Mouse (Mus musculus): ENCODE data around the gene Wnt9b. TPM values are rescaled to one million over a fixed set of nuclear protein-coding genes. Genes with fewer than 3 reads are reported as not detected.
A peak's percentile ranks its signal among the peaks of the same experiment; 100 is the strongest.

The Wnt9b gene
- total RNA-seq, 2 experiments from 2014 or later: 0.38 to 0.57 TPM

DNA sequence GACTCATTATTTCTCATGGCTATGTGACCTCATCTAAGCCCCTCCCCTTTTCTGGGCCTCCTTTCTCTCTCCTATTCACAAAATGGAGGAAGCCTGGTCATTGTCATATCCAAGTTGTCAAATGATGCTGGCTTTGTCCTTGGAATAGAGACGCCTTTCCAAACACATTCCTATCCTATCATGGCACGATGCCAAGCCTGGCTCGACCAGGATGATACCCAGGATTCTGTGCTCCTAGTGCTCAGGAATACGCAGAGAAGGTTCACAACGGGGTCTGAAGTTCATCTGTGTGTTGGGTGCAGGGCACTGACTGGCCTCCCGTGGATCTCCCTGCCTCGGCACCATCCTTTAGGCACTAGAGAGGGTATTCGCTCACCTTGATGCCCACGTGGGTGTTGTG, 18.0 kb downstream of the Wnt9b start:
- DNase-seq: no peak

- DNase-seq: no peak
Observed at GRCm38 (mm10) chr11:103729282-103729985, 20.2 kb downstream of the Wnt9b start.

DNA sequence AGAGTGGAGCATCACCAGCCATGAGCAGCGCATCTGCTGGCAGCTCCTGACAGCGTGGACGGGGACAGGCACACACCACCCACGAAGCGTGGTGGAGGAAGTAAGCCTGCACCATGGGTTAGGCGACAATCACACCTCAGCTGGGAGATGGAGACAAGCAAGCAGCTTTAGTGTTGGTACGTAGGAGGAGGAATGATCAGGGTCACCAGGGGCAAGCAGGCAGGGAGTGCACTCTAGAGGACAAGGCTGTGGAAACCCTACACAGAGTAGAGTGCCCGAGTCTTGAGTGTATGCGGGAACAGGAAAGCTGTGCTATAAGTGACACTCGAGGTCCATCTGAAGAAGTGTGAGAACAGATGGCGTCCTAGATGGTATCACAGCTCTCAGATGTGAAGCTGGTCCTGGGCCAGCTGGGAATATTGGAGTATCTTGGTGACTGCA, 25.3 kb downstream of the Wnt9b start:
- no peak for DNase-seq

DNA sequence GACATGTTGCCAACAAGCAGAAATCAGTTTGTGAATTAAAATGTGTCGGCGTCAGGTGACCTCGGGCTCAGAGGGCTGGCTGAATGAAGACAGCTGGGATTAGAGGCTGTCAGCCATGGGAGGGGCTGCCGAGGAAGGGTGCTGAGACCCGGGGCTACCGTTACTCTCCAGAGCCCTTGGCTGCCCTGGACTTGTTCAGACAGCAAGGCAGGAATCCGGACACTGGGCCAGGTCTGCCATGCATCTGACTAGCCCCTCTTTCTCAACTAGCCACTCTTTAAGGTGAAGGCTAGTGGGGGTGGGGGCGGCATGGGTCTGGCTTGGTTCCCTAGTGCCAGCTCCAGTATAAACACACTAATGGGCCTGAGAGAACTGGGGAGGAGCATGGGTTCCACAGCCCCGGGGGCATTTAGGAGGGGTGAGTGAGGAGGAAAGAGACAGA, 27.6 kb downstream of the Wnt9b start:
- DNase-seq: no peak

DNA sequence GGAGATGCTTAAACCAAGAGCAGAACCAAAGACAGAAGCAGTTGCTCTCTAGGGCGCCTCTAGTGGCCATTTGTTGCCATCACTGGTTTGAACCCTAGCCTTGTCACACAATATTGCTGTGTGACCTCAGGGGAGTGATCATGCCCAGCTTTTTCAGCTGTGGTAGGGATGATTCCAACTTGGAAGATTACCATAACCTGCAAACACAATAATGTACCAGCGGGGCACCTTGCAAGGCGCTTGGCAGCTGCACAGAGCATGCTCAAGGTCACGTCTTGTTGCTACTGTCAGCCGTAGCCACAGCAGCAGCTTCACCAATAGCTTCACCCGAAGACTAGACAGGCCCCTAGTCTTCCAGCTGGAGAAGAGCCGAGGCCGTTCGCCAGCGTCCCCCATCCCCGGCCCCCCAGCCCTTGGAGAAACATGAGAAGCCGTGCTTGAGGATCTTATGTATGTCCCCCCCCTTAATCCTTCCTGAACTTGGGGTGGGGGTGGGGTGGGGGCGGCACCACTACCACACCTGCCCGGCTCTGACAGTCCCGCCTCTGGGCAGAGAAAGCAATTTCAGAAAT, 28.1 kb downstream of the Wnt9b start:
- no peak for DNase-seq

GRCm38 (mm10) chr11:103719436-103719835, 30.2 kb downstream of the Wnt9b start:
- DNase-seq: no peak

GRCm38 (mm10) chr11:103716971-103717370, 32.6 kb downstream of the Wnt9b start:
- no peak for DNase-seq

GRCm38 (mm10) chr11:103714074-103714473, 35.5 kb downstream of the Wnt9b start:
- DNase-seq: no peak

DNA sequence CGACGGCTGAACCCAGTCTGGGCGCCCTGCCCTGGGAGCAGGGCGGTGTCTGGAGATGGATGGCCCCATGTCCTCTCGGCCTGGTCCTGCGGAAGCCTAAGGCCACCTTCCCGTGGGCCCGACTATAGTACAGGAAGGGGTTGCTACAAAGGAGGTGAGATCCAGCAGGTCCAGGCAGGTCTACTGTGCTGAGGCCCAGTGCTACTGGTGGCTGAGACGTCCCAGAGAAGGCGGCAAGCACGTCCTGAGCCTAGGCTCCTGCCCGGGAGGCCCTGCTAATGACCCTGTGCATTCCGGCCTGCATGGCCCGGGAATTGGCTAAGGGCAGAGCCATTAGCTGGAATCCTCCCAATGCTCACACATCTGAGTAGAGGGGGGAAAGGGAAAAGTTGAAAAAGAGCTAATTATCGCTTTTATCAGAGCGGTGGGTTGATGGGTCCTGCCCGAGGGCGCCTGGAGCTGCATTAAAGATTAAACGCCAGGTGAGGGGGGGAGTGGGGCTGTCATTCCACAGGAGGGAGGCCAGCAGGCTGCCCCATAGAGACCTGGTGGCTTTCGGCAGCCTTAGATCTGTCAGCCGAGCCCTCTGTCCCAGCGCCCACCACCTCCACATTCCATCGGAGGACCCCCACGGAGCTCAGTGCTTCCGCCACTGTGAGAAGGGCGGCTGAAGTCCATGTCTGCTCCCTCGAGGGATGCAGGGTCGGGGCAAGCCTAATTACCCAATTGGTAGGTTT, 37.6 kb downstream of the Wnt9b start:
- no peak for DNase-seq

DNA sequence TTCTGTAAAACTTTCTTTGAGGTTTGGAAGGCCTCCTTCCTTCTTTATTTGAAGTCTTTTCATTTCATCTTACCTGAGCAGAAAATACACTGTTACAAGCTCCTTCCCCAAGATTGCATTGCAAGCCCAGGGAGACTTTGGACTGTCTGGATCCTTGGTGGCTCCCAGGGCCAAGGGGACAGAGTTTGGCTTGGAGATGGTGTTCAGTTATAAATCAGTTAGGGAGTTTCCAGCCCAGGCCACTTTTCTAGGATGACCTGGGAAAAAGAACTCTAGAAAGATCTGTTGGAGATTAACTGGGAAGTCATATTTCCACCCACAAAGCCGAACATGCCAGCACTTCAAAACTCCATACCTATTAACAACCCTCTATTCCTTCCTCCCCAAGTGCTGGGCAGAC, 39.6 kb downstream of the Wnt9b start:
- no peak for DNase-seq

- no peak for DNase-seq
Observed at GRCm38 (mm10) chr11:103707005-103707404, 42.6 kb downstream of the Wnt9b start.

- no peak for DNase-seq
Observed at GRCm38 (mm10) chr11:103698226-103698625, 51.4 kb downstream of the Wnt9b start.

- DNase-seq: peak; percentile 90 to 93
Observed at GRCm38 (mm10) chr11:103697565-103698176, 52.0 kb downstream of the Wnt9b start, which contains the start of gene Gosr2. Gene Gosr2, minus strand, starts transcription at chr11:103697898.

- no peak for DNase-seq
Observed at GRCm38 (mm10) chr11:103696851-103697564, 52.6 kb downstream of the Wnt9b start.

DNA sequence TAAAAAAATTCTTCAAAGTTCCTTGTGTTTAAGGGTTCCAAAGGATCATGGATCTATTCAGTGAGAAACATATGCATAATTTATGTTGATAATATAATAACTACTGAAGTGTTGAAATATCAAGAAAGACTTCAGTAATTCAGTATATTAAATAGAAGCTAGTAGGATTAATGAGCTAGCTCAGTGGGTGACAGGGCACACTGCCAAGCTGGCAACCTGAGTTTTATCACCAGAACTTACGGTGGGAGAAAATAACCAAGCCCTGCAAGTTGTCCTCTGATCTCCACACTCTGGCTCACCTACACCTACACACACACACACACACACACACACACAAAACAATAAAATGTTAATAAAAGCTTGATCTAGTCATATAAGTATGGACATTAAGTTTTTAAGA, 56.4 kb downstream of the Wnt9b start:
- DNase-seq: no peak

DNA sequence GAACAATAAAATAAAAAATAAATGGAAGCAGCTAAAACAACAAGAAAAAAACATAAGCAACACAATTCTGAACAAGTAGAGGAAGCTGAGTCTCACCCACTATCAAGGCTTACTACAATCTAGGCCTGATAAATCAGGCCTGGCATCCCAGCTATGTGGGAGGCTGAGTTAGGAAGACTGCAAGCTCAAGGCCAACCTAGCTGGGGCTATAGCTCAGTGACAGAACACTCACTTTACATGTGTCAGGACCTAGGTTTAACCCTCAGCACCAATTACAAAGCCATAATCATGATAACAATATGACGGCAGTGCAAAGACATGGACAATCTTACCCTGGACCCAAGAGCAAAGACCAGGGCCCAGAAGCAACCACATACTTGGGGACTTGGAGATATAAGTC, 58.6 kb downstream of the Wnt9b start:
- no peak for DNase-seq

GRCm38 (mm10) chr11:103688980-103689378, 60.6 kb downstream of the Wnt9b start:
- no peak for DNase-seq

GRCm38 (mm10) chr11:103688271-103688979, 61.2 kb downstream of the Wnt9b start:
- DNase-seq: no peak

- no peak for DNase-seq
Observed at GRCm38 (mm10) chr11:103686706-103687105, 62.9 kb downstream of the Wnt9b start.

- peak; percentile 49 to 68 for DNase-seq
Observed at GRCm38 (mm10) chr11:103685261-103685736, 64.3 kb downstream of the Wnt9b start.

- DNase-seq: no peak
Observed at GRCm38 (mm10) chr11:103683667-103684334, 65.8 kb downstream of the Wnt9b start.

Data from layer of hippocampus, postnatal 36 days (tissue).